Mouse (Mus musculus) G1E (cell line): Measurements from ENCODE around the gene Atp5c1.

Experiments used
- CTCF ChIP-seq: IDR thresholded peaks from 2 replicates; pipeline ENCODE4 v1.5.1; 2012; ENCODE audit warnings: low read depth, low read length, inconsistent platforms, mixed read lengths
- POLR2AphosphoS5 ChIP-seq: IDR thresholded peaks from 2 replicates; pipeline ENCODE4 v1.6.1; 2012; ENCODE audit warnings: low read depth, low read length, inconsistent platforms; ENCODE audit not compliant: insufficient replicate concordance
- TAL1 ChIP-seq: conservative IDR thresholded peaks from 2 replicates; pipeline ENCODE4 v1.6.1; 2012; ENCODE audit warnings: low read depth, low read length, inconsistent platforms, mixed read lengths

DNA sequence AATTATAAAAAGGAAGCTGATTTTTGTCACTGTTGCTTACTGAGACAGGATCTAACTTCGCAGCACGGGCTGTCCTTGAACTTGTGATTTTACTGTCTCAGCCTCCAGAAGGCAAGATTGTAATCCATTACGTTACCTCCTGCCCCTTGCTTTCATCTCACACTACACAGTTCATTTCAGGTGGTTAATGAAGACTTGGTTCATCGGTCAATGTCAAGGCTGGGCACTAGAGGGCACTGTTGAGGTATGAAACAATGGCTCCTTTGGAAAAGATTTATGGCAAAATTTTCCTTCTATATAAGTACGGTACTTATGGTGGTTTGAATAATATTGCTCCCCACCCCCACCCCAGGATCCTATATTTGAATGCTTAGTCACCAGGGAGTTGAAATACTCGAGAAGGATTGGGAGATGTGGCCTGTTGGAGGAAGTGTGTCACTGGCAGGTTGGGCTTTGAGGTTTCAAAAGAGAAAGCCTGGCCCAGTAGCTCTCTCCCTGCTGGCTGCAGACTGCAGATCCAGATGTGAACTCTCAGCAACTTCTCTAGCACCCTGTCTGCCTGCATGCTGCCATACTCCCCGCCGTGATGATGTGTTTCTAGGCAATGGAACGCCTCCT lies 18.4 kb upstream of the Atp5c1 start:
- no peak for TF ChIP-seq POLR2AphosphoS5
- no peak for TF ChIP-seq TAL1
- peak; percentile 32; the same call in 1 of the 2 replicates for TF ChIP-seq CTCF
